Mouse (Mus musculus) embryonic facial prominence, embryonic 13.5 days (tissue): ENCODE measurements at regions not wholly inside any gene's neighbourhood (a gene's known extent, or its start where the extent isn't known, plus 50 kb on each side); places are given as distances from the start of the nearest gene placed in this dataset.

Experiments used
- ATAC-seq: fragments of 200-750 bp; cut with Nextera tagmentation; 2 replicates; pipeline ENCODE4 v1.8.0; 2017; ENCODE audit warnings: low read depth; ENCODE audit not compliant: insufficient number of reproducible peaks, insufficient read depth, low FRiP score, low TSS enrichment
- H3K27ac ChIP-seq: fragments of 300-500 bp; sonication (generic); 2 replicates; pipeline ENCODE4 v1.5.1; 2015; ENCODE audit warnings: moderate library complexity, mild to moderate bottlenecking, inconsistent platforms
- H3K27me3 ChIP-seq: fragments of 300-500 bp; sonication (generic); 2 replicates; pipeline ENCODE4 v1.6.1; 2015; ENCODE audit warnings: mild to moderate bottlenecking, inconsistent platforms
- H3K36me3 ChIP-seq: fragments of 300-500 bp; sonication (generic); 2 replicates; pipeline ENCODE4 v1.6.1; 2015; ENCODE audit warnings: mild to moderate bottlenecking, inconsistent platforms
- H3K4me1 ChIP-seq: fragments of 300-500 bp; sonication (generic); 2 replicates; pipeline ENCODE4 v1.6.1; 2015; ENCODE audit warnings: inconsistent platforms
- H3K4me2 ChIP-seq: fragments of 300-500 bp; sonication (generic); 2 replicates; pipeline ENCODE4 v1.6.1; 2015; ENCODE audit warnings: moderate library complexity, mild to moderate bottlenecking, inconsistent platforms
- H3K4me3 ChIP-seq: fragments of 300-500 bp; sonication (generic); 2 replicates; pipeline ENCODE4 v1.5.1; 2015; ENCODE audit warnings: mild to moderate bottlenecking, inconsistent platforms
- H3K9ac ChIP-seq: fragments of 300-500 bp; sonication (generic); 2 replicates; pipeline ENCODE4 v1.6.1; 2015; ENCODE audit warnings: mild to moderate bottlenecking, inconsistent platforms
- H3K9me3 ChIP-seq: fragments of 300-500 bp; sonication (generic); 2 replicates; pipeline ENCODE4 v1.6.1; 2016; ENCODE audit warnings: inconsistent platforms
- WGBS: fragments of 180-500 bp; shearing (Covaris S2); methylation state at CpG from one replicate; pipeline ENCODE4 v1.1.7; 2015; ENCODE audit warnings: mixed read lengths; 5-methylcytosine and 5-hydroxymethylcytosine counted together

GRCm38 (mm10) chr11:7317409-7317970 lies 103.8 kb upstream of the Igfbp3 start:
- H3K27ac ChIP-seq: no peak overlapping the region
- no peaks in the 10 kb centered on the region for H3K27me3 ChIP-seq
- no peak overlapping the region for H3K4me3 ChIP-seq
- WGBS: 69% methylated on average over 3 of the region's 3 CpGs
- H3K4me1 ChIP-seq: no peaks in the 10 kb centered on the region
- H3K9me3 ChIP-seq: no peaks in the 10 kb centered on the region
- no peak overlapping the region for H3K9ac ChIP-seq
- no peak for ATAC-seq
- no peaks in the 10 kb centered on the region for H3K36me3 ChIP-seq
- no peak overlapping the region for H3K4me2 ChIP-seq

- no peaks in the 10 kb centered on the region for H3K27me3 ChIP-seq
- no peak overlapping the region for H3K4me2 ChIP-seq
- H3K27ac ChIP-seq: no peak overlapping the region
- no peaks in the 10 kb centered on the region for H3K4me1 ChIP-seq
- no peak overlapping the region for H3K4me3 ChIP-seq
- no peak for ATAC-seq
- H3K9me3 ChIP-seq: no peaks in the 10 kb centered on the region
- no peaks in the 10 kb centered on the region for H3K36me3 ChIP-seq
- no peak overlapping the region for H3K9ac ChIP-seq
Measured at GRCm38 (mm10) chr11:7296252-7296651, 82.5 kb upstream of the Igfbp3 start.

- Histone ChIP-seq H3K9me3 (no peaks in the 10 kb centered on the region), H3K4me3 (no peak overlapping the region), H3K27ac (no peak overlapping the region), H3K4me2 (no peak overlapping the region), H3K9ac (no peak overlapping the region), H3K4me1 (peaks cover 17% of the 10 kb centered on the region), H3K36me3 (no peaks in the 10 kb centered on the region), H3K27me3 (no peaks in the 10 kb centered on the region)
- no peak for ATAC-seq
- 88% methylated on average over 8 of the region's 8 CpGs for WGBS
Measured at GRCm38 (mm10) chr11:7289242-7289938, 75.7 kb upstream of the Igfbp3 start.

GRCm38 (mm10) chr11:7284836-7285490 lies 71.2 kb upstream of the Igfbp3 start:
- Histone ChIP-seq H3K4me3 (no peak overlapping the region), H3K4me1 (peaks cover 50% of the 10 kb centered on the region), H3K36me3 (no peaks in the 10 kb centered on the region), H3K27me3 (no peaks in the 10 kb centered on the region), H3K9me3 (no peaks in the 10 kb centered on the region), H3K9ac (no peak overlapping the region), H3K27ac (peak overlapping the region; percentile 74), H3K4me2 (no peak overlapping the region)
- no peak for ATAC-seq
- WGBS: 9% methylated on average over 4 of the region's 4 CpGs

- WGBS: 54% methylated on average over 3 of the region's 3 CpGs
- ATAC-seq: no peak
- H3K27ac ChIP-seq: peak overlapping the region; percentile 72; the same call in 1 of the 2 replicates
Measured at GRCm38 (mm10) chr11:7282981-7283380, 69.3 kb upstream of the Igfbp3 start.

GRCm38 (mm10) chr11:7282188-7282587 lies 68.5 kb upstream of the Igfbp3 start:
- no peaks in the 10 kb centered on the region for H3K27me3 ChIP-seq
- peak overlapping the region; percentile 72 for H3K27ac ChIP-seq
- H3K9me3 ChIP-seq: no peaks in the 10 kb centered on the region
- no peak for ATAC-seq
- H3K4me1 ChIP-seq: peaks cover 48% of the 10 kb centered on the region
- H3K4me3 ChIP-seq: no peak overlapping the region
- H3K36me3 ChIP-seq: no peaks in the 10 kb centered on the region
- H3K9ac ChIP-seq: no peak overlapping the region
- H3K4me2 ChIP-seq: no peak overlapping the region
- 66% methylated on average over 2 of the region's 2 CpGs for WGBS

More at GRCm38 (mm10) chr11:7282981-7283380, 69.3 kb upstream of the Igfbp3 start:
- Histone ChIP-seq H3K4me3 (no peak overlapping the region), H3K9me3 (no peaks in the 10 kb centered on the region), H3K4me1 (peaks cover 48% of the 10 kb centered on the region), H3K9ac (no peak overlapping the region), H3K36me3 (no peaks in the 10 kb centered on the region), H3K4me2 (no peak overlapping the region), H3K27me3 (no peaks in the 10 kb centered on the region)

- peaks cover 51% of the 10 kb centered on the region for H3K4me1 ChIP-seq
Measured at GRCm38 (mm10) chr11:7281656-7282055, 67.9 kb upstream of the Igfbp3 start.

GRCm38 (mm10) chr11:7279891-7280290 lies 66.2 kb upstream of the Igfbp3 start:
- WGBS: 68% methylated on average over 2 of the region's 2 CpGs
- Histone ChIP-seq H3K36me3 (no peaks in the 10 kb centered on the region), H3K4me2 (no peak overlapping the region), H3K4me1 (peaks cover 45% of the 10 kb centered on the region), H3K4me3 (no peak overlapping the region), H3K27ac (no peak overlapping the region), H3K27me3 (no peaks in the 10 kb centered on the region), H3K9ac (no peak overlapping the region), H3K9me3 (no peaks in the 10 kb centered on the region)
- no peak for ATAC-seq

More at GRCm38 (mm10) chr11:7281656-7282055, 67.9 kb upstream of the Igfbp3 start:
- H3K9me3 ChIP-seq: no peaks in the 10 kb centered on the region
- H3K9ac ChIP-seq: no peak overlapping the region
- no peaks in the 10 kb centered on the region for H3K27me3 ChIP-seq
- H3K4me2 ChIP-seq: no peak overlapping the region
- no peak overlapping the region for H3K4me3 ChIP-seq
- no peak for ATAC-seq
- peak overlapping the region; percentile 72; the same call in 1 of the 2 replicates for H3K27ac ChIP-seq
- WGBS: 12% methylated on average over 2 of the region's 2 CpGs
- no peaks in the 10 kb centered on the region for H3K36me3 ChIP-seq

- ATAC-seq: no peak
- H3K9me3 ChIP-seq: no peaks in the 10 kb centered on the region
- H3K27me3 ChIP-seq: no peaks in the 10 kb centered on the region
- H3K4me2 ChIP-seq: no peak overlapping the region
- no peak overlapping the region for H3K4me3 ChIP-seq
- no peak overlapping the region for H3K9ac ChIP-seq
- WGBS: 33% methylated on average over 3 of the region's 3 CpGs
- peaks cover 13% of the 10 kb centered on the region for H3K4me1 ChIP-seq
- no peaks in the 10 kb centered on the region for H3K36me3 ChIP-seq
- H3K27ac ChIP-seq: no peak overlapping the region
Measured at GRCm38 (mm10) chr11:7272543-7272942, 58.8 kb upstream of the Igfbp3 start.

GRCm38 (mm10) chr11:7270916-7271315 lies 57.2 kb upstream of the Igfbp3 start:
- Histone ChIP-seq H3K4me2 (no peak overlapping the region), H3K4me3 (no peak overlapping the region), H3K27me3 (no peaks in the 10 kb centered on the region), H3K9ac (no peak overlapping the region), H3K27ac (no peak overlapping the region), H3K4me1 (peaks cover 7% of the 10 kb centered on the region), H3K36me3 (no peaks in the 10 kb centered on the region), H3K9me3 (no peaks in the 10 kb centered on the region)
- ATAC-seq: no peak
- 85% methylated on average over 1 of the region's 1 CpGs for WGBS

- Histone ChIP-seq H3K9ac (no peak overlapping the region), H3K9me3 (no peaks in the 10 kb centered on the region), H3K4me3 (no peak overlapping the region), H3K4me1 (no peaks in the 10 kb centered on the region), H3K27ac (no peak overlapping the region), H3K36me3 (no peaks in the 10 kb centered on the region), H3K27me3 (no peaks in the 10 kb centered on the region), H3K4me2 (no peak overlapping the region)
- 83% methylated on average over 4 of the region's 4 CpGs for WGBS
- no peak for ATAC-seq
Measured at GRCm38 (mm10) chr11:7263971-7264370, 50.2 kb upstream of the Igfbp3 start.
